Mouse (Mus musculus) hindbrain, embryonic 10.5 days (tissue): ENCODE results near the gene Rae1. TPM values are rescaled to one million over a fixed set of nuclear protein-coding genes. Genes with fewer than 3 reads are reported as not detected.

Experiments
- DNase-seq: peaks from one replicate; pipeline ENCODE4 v3.0.0-alpha.2; 2017; ENCODE audit warnings: low spot score
- H3K27ac ChIP-seq: fragments of 300-500 bp; sonication (generic); 2 replicates; pipeline ENCODE4 v1.5.1; 2016; ENCODE audit warnings: mild to moderate bottlenecking, moderate library complexity
- H3K27me3 ChIP-seq: fragments of 300-500 bp; sonication (generic); 2 replicates; pipeline ENCODE4 v1.6.1; 2016; ENCODE audit warnings: mild to moderate bottlenecking; ENCODE audit not compliant: poor library complexity, insufficient read depth, severe bottlenecking
- H3K36me3 ChIP-seq: fragments of 300-500 bp; sonication (generic); 2 replicates; pipeline ENCODE4 v1.6.1; 2016; ENCODE audit warnings: mild to moderate bottlenecking, moderate library complexity
- H3K4me1 ChIP-seq: fragments of 300-500 bp; sonication (generic); replicated peaks from 2 replicates; pipeline ENCODE4 v1.6.1; 2016; ENCODE audit warnings: mild to moderate bottlenecking
- H3K4me3 ChIP-seq: fragments of 300-500 bp; sonication (generic); 2 replicates; pipeline ENCODE4 v1.5.1; 2016; ENCODE audit warnings: mild to moderate bottlenecking, moderate library complexity
- H3K9me3 ChIP-seq: fragments of 300-500 bp; sonication (generic); 2 replicates; pipeline ENCODE4 v1.6.1; 2016; ENCODE audit warnings: mild to moderate bottlenecking, moderate library complexity
- WGBS: fragments of 180-500 bp; shearing (Covaris S2); methylation state at CpG from one replicate; pipeline ENCODE4 v1.1.7; 2016; 5-methylcytosine and 5-hydroxymethylcytosine counted together
- polyA plus RNA-seq: library from polyadenylated mRNA; unstranded; fragments of >200 nt; fragmentation: Nextera tagmentation; extraction: Ambion mirVana; gene quantifications from 2 replicates; pipeline ENCODE4 v1.2.1, GENCODE M21; 2016

The Rae1 gene
- polyA plus RNA-seq, 1 experiment from 2014 or later, result 158 TPM

- H3K9me3 ChIP-seq, result no peaks in the 10 kb centered on the region
- DNase-seq, result no peak
- H3K27me3 ChIP-seq, result peaks cover 10% of the 10 kb centered on the region
- peak overlapping the region; percentile 56 for H3K27ac ChIP-seq
- no peaks in the 10 kb centered on the region for H3K36me3 ChIP-seq
- H3K4me1 ChIP-seq, result peaks cover 65% of the 10 kb centered on the region
- 51% methylated on average over 5 of the region's 5 CpGs for WGBS
- H3K4me3 ChIP-seq, result no peak overlapping the region
These were observed 47.6 kb downstream of the Rae1 start for GRCm38 (mm10) chr2:173047471-173047870.

- WGBS, result 39% methylated on average over 17 of the region's 17 CpGs
- Histone ChIP-seq H3K27me3 (peaks cover 15% of the 10 kb centered on the region), H3K9me3 (no peaks in the 10 kb centered on the region), H3K36me3 (no peaks in the 10 kb centered on the region), H3K4me3 (no peak overlapping the region), H3K27ac (peak overlapping the region; percentile 56), H3K4me1 (peaks cover 58% of the 10 kb centered on the region)
- DNase-seq, result no peak
These were observed 48.3 kb downstream of the Rae1 start for GRCm38 (mm10) chr2:173048041-173048745.

DNA sequence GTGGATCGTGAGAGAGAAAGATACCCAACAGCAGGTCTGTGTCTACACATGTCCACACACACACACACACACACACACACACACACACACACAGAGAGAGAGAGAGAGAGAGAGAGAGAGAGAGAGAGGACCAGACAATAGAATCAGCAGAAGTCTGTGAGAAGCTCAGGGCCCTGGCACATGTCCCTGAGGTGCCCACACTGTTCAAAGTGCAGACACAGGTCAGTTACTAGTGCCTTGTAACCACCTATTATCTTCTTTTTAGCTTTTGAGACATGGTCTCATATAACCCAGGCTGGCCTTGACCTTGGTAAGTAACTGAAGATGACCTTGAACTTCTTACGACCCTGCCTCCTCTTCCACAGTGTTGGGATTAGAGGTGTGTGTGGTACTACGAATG, 49.3 kb downstream of the Rae1 start:
- Histone ChIP-seq H3K9me3 (no peaks in the 10 kb centered on the region), H3K27ac (0 out of 2 replicates have a peak overlapping the region, but pooled peaks have one; percentile 26), H3K4me1 (peaks cover 56% of the 10 kb centered on the region), H3K36me3 (no peaks in the 10 kb centered on the region), H3K4me3 (no peak overlapping the region), H3K27me3 (peaks cover 15% of the 10 kb centered on the region)
- 85% methylated on average over 3 of the region's 3 CpGs for WGBS
- no peak for DNase-seq

DNA sequence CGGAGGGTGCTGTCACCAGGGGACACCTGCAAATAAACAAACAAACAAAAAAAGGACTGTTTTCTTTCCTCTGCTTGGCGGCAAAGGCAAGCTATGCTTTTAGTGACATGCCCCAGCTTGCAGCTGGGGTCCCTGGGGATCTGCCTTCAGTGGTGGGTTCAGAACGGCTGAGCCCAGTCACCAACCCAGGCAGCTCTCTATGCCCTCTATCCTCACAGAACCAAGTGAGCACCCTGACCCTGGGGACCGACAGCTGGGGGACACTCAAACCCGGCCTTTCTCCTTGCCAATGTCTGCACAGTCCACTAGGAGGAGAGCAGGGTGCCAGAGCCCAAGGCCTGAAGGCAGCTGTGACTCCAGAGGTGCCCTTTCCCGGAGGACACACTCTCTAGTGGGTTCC, 49.9 kb downstream of the Rae1 start:
- Histone ChIP-seq H3K4me1 (peaks cover 50% of the 10 kb centered on the region), H3K27ac (peak overlapping the region; percentile 67; the same call in 1 of the 2 replicates)
- no peak for DNase-seq

DNA sequence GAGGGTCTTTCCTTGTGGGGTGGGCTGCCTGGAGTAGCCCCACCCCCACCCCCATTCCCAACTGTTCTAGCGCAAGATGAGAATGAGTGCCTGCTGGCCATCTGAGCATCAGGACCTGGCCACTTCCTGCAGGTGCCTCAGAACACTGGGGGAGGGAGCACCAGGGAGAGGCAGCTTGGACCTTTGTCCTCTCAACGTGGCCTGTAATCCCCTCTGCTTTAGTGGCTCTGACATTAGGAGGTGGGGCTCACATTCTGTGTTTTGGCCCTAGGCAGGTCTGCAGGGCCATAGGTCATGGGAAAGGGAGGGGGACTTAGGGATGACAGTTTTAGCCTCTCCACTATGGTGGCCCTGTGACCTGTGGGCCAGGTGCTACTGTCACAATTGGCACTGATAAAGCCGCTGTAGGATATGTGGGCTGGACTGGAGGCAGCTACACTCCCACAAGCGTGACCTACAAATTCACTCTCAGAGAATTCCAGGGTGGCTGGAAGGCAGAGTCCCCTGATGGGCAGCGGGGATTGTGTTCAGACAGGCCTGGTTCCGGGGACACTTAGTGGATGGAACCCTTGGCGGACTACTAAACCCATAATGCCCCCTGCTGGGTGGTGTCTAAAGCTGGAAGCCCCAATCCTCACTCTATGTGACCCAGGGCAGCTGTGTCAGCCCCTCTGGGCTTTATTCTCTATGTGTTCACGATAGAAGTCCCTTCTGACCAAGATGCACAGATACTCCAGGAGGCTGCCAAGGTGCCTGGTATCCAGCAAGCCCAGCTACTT, 50.9 kb downstream of the Rae1 start:
- Histone ChIP-seq H3K27ac (peak overlapping the region; percentile 67), H3K27me3 (peaks cover 18% of the 10 kb centered on the region), H3K36me3 (no peaks in the 10 kb centered on the region), H3K9me3 (no peaks in the 10 kb centered on the region), H3K4me1 (peaks cover 50% of the 10 kb centered on the region), H3K4me3 (no peak overlapping the region)
- WGBS, result 34% methylated on average over 8 of the region's 8 CpGs
- no peak for DNase-seq

More for the DNA sequence above, 49.9 kb downstream of the Rae1 start:
- Histone ChIP-seq H3K4me3 (no peak overlapping the region), H3K36me3 (no peaks in the 10 kb centered on the region), H3K27me3 (peaks cover 18% of the 10 kb centered on the region), H3K9me3 (no peaks in the 10 kb centered on the region)
- WGBS, result 42% methylated on average over 6 of the region's 6 CpGs

DNA sequence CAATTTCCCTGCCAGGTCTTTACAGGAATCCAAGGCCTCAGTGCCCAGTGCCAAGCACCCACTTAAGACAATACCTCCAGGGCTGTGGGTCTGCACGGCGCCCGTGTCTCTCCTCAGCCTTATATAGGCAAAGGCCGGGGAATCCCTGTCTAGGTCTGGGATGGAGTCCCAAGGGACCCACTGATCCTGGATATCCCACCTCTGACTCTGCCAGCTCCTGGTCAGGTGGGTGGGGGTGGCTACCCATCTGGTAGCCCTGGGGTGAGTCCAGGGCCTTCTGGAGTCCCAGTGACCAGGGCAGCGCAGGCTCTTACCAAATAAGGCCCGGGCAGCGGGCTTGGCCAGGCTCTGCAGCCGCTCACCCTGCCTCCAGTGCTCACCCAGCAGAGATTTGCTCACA, 53.0 kb downstream of the Rae1 start:
- Histone ChIP-seq H3K27ac (no peak overlapping the region), H3K4me1 (peaks cover 49% of the 10 kb centered on the region), H3K36me3 (no peaks in the 10 kb centered on the region), H3K4me3 (no peak overlapping the region), H3K9me3 (no peaks in the 10 kb centered on the region), H3K27me3 (peaks cover 18% of the 10 kb centered on the region)
- DNase-seq, result no peak
- 89% methylated on average over 8 of the region's 8 CpGs for WGBS

- H3K27ac ChIP-seq, result no peak overlapping the region; the same call in 1 of the 2 replicates
- no peaks in the 10 kb centered on the region for H3K9me3 ChIP-seq
- no peak for DNase-seq
- H3K4me1 ChIP-seq, result peaks cover 49% of the 10 kb centered on the region
- H3K36me3 ChIP-seq, result no peaks in the 10 kb centered on the region
- 82% methylated on average over 6 of the region's 6 CpGs for WGBS
- peaks cover 18% of the 10 kb centered on the region for H3K27me3 ChIP-seq
- no peak overlapping the region for H3K4me3 ChIP-seq
These were observed 53.9 kb downstream of the Rae1 start for GRCm38 (mm10) chr2:173053846-173054245.

GRCm38 (mm10) chr2:173056303-173056881, 56.5 kb downstream of the Rae1 start:
- peaks cover 7% of the 10 kb centered on the region; the same call in 1 of the 2 replicates for H3K27me3 ChIP-seq
- no peak overlapping the region for H3K4me3 ChIP-seq
- WGBS, result 85% methylated on average over 10 of the region's 10 CpGs
- H3K36me3 ChIP-seq, result no peaks in the 10 kb centered on the region
- no peaks in the 10 kb centered on the region for H3K9me3 ChIP-seq
- H3K27ac ChIP-seq, result no peak overlapping the region
- DNase-seq, result no peak
- peaks cover 38% of the 10 kb centered on the region for H3K4me1 ChIP-seq

GRCm38 (mm10) chr2:173056882-173057315, 57.0 kb downstream of the Rae1 start:
- WGBS, result 76% methylated on average over 11 of the region's 11 CpGs
- no peak overlapping the region for H3K4me3 ChIP-seq
- H3K9me3 ChIP-seq, result no peaks in the 10 kb centered on the region
- H3K36me3 ChIP-seq, result no peaks in the 10 kb centered on the region
- peaks cover 7% of the 10 kb centered on the region; the same call in 1 of the 2 replicates for H3K27me3 ChIP-seq
- peaks cover 41% of the 10 kb centered on the region for H3K4me1 ChIP-seq
- DNase-seq, result no peak
- no peak overlapping the region for H3K27ac ChIP-seq

DNA sequence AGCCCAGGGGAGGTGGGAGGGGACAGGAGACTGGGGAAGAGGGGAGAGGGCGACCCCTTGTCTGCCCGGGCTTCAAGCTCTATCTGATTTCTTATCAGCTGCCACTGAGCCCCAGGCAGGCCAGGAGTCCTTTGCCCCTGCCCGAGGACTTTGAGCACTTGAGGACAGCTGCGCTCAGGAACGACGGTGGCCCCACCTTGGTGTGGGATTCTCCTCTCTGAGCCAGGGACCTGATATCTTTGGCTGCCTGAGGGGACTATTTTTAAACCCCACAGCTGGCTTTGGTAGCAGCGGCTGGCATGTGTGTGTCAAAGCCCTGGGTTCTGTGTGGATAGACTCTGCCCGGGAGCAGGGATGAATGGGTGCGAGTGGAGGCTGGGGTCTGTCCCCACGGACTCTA, 57.7 kb downstream of the Rae1 start:
- Histone ChIP-seq H3K4me1 (peaks cover 45% of the 10 kb centered on the region), H3K27me3 (peaks cover 6% of the 10 kb centered on the region; the same call in 1 of the 2 replicates), H3K36me3 (no peaks in the 10 kb centered on the region), H3K9me3 (no peaks in the 10 kb centered on the region), H3K4me3 (no peak overlapping the region), H3K27ac (peak overlapping the region; percentile 42; the same call in 1 of the 2 replicates)
- 66% methylated on average over 10 of the region's 10 CpGs for WGBS
- DNase-seq, result no peak

- 46% methylated on average over 11 of the region's 11 CpGs for WGBS
- no peak for DNase-seq
- H3K36me3 ChIP-seq, result no peaks in the 10 kb centered on the region
- H3K4me3 ChIP-seq, result no peak overlapping the region
- peaks cover 3% of the 10 kb centered on the region; the same call in 1 of the 2 replicates for H3K27me3 ChIP-seq
- peaks cover 45% of the 10 kb centered on the region for H3K4me1 ChIP-seq
- no peaks in the 10 kb centered on the region for H3K9me3 ChIP-seq
- H3K27ac ChIP-seq, result peak overlapping the region; percentile 42
These were observed 58.3 kb downstream of the Rae1 start for GRCm38 (mm10) chr2:173058263-173058662.

DNA sequence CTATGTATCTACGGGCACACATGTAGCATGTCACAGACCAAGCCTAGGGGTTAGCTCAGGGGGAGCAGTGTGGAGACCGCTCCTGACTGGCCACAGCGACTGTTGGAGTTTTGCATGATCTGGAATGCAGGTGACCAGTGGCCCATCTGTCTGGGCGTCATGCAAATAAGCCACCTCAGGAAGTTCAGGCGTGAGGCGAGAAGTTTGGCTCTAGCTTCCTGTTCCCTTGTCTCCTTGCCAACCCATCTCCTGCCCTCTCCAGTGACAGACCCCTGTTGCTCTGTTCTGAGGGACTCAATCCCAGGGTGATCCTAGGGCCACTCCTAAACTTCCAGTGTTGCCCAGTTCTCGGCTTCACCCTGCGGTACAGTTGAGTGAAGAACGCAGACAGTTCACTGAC, 60.5 kb downstream of the Rae1 start:
- DNase-seq, result no peak
- Histone ChIP-seq H3K27me3 (no peaks in the 10 kb centered on the region), H3K36me3 (no peaks in the 10 kb centered on the region), H3K4me1 (peaks cover 45% of the 10 kb centered on the region), H3K9me3 (no peaks in the 10 kb centered on the region), H3K27ac (no peak overlapping the region; the same call in 1 of the 2 replicates), H3K4me3 (no peak overlapping the region)
- 86% methylated on average over 9 of the region's 9 CpGs for WGBS
